Mouse (Mus musculus) ES-E14 (cell line): ENCODE measurements around the gene Slc6a6.

Source experiments
- HCFC1 ChIP-seq: IDR thresholded peaks from 2 replicates; pipeline ENCODE4 v1.6.1; 2012; ENCODE audit warnings: low read length, inconsistent platforms, borderline replicate concordance; ENCODE audit not compliant: insufficient read depth
- ZC3H11A ChIP-seq: IDR thresholded peaks from 2 replicates; pipeline ENCODE4 v1.6.1; 2012; ENCODE audit warnings: low read depth, mild to moderate bottlenecking, inconsistent platforms, low read length, borderline replicate concordance
- ZNF384 ChIP-seq: IDR thresholded peaks from 2 replicates; pipeline ENCODE4 v1.6.1; 2012; ENCODE audit warnings: low read depth, low read length, inconsistent platforms

DNA sequence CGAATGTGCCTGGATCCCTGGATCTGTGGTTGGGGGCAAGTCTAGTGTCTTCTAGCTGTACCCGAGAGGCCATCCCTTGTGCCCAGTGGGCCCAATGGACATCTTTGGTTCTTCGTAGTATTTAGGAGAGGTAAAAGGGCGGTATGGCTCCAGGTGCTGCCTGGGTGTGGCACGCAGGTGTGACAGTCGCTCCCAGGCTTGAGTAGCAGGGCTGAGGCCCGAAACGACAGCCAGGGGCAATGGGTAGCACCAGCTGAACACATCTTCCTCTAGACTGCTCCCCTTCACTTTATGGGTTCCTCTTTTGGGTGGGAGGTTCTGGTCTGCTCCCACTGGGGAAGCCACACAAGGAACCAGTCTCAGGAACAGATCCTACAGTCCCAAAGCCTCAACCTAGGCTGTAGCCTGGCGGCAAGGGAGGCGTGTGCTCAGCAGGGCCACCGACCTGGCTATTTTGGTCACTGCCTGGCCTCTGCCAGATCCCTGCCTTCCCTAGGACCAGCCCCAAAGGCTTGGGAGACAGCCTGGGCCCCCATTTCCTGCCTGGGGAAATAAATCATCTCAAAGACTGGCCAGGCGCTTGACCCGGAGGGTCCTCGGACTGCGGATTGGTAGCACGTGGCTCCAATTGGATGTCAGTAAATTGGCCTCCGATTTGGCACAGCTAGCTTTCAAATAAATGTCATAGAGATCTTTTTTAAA lies 1.1 kb downstream of the Slc6a6 start:
- TF ChIP-seq HCFC1 (no peak), ZC3H11A (no peak), ZNF384 (no peak)
